Mouse (Mus musculus) layer of hippocampus, adult 9-10 months (tissue): ENCODE measurements around the gene Olfr911-ps1.

Experiments
- DNase-seq: peaks from one replicate; pipeline ENCODE4 v3.0.0; 2022; ENCODE audit warnings: low spot score

The Olfr911-ps1 gene

GRCm38 (mm10) chr9:38521280-38521679, at the start of gene Olfr911-ps1:
Gene Olfr911-ps1 (plus strand): TSS chr9:38521580.
- no peak for DNase-seq

GRCm38 (mm10) chr9:38486785-38487184, 34.6 kb upstream of the Olfr911-ps1 start, which contains the start of gene Olfr906:
Gene Olfr906 (plus strand): TSS chr9:38487085.
- no peak for DNase-seq

- DNase-seq, result no peak
Measured at GRCm38 (mm10) chr9:38495501-38495900, 25.9 kb upstream of the Olfr911-ps1 start, which contains the start of gene Olfr907. Gene Olfr907 (plus strand): TSS chr9:38495801.

GRCm38 (mm10) chr9:38512353-38512752, 9.0 kb upstream of the Olfr911-ps1 start:
- DNase-seq, result no peak

GRCm38 (mm10) chr9:38537549-38537948, 16.2 kb downstream of the Olfr911-ps1 start, which contains the start of gene Olfr910:
Gene Olfr910 (plus strand): TSS chr9:38537849.
- DNase-seq, result no peak
